Mouse (Mus musculus) olfactory bulb, adult 2 months (tissue): ENCODE measurements at regions not wholly inside any gene's neighbourhood (a gene's known extent, or its start where the extent isn't known, plus 50 kb on each side); places are given as distances from the start of the nearest gene placed in this dataset.

Source experiments
- CTCF ChIP-seq: fragments of 200-500 bp; IDR thresholded peaks from 2 replicates; pipeline ENCODE4 v1.5.1; 2012; ENCODE audit warnings: low read depth, mild to moderate bottlenecking, low read length, moderate library complexity; ENCODE audit not compliant: insufficient read depth
- POLR2A ChIP-seq: fragments of 200-500 bp; IDR thresholded peaks from 2 replicates; pipeline ENCODE4 v1.6.1; 2012; ENCODE audit warnings: mild to moderate bottlenecking, low read depth, low read length, moderate library complexity; ENCODE audit not compliant: insufficient read depth

- TF ChIP-seq POLR2A (no peak), CTCF (no peak)
These were observed 2373.4 kb upstream of the Gm7489 start for GRCm38 (mm10) chr15:51511319-51511718.
